Mouse (Mus musculus) gastrocnemius, adult 2 months (tissue): ENCODE measurements at regions not wholly inside any gene's neighbourhood (a gene's known extent, or its start where the extent isn't known, plus 50 kb on each side); places are given as distances from the start of the nearest gene placed in this dataset.
A peak's percentile ranks its signal among the peaks of the same experiment; 100 is the strongest.

ENCODE experiments used
- DNase-seq: peaks from one replicate; pipeline ENCODE4 v3.0.0; 2022
- H3K27ac ChIP-seq: fragments of 200-600 bp; 2 replicates; pipeline ENCODE4 v1.8.1; 2022; ENCODE audit warnings: mild to moderate bottlenecking
- H3K4me3 ChIP-seq: fragments of 200-600 bp; 2 replicates; pipeline ENCODE4 v1.8.1; 2022; ENCODE audit warnings: mild to moderate bottlenecking, moderate library complexity
- CTCF ChIP-seq: fragments of 200-600 bp; IDR thresholded peaks from 2 replicates; pipeline ENCODE4 v1.8.1; 2022; ENCODE audit warnings: antibody characterized with exemption, mild to moderate bottlenecking, moderate library complexity
- intact Hi-C: fragments of 180-260 bp; cut with DNase I; formaldehyde crosslinking; loops from one replicate; pipeline ENCODE4 v1.15.1; 2025

DNA sequence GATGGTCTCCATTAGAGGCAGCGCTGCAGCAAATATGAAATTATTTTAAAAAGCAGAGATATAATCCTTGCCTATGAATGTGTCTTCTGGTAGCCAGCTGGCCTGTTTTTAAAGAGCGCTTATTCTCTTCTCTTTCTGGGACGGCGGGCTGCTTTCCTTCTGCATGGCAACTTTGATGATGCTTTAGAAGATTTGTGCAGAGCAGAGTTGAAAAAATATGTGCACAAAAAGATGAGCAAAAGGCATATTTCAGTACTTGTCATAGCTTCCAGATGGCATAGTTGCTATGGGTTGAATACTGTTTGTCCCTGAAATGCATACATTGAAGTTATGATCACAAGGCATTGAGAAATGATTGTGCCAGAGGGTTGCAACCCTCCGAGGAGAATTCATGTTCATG, 554.1 kb upstream of the Pdzrn3 start:
- intact Hi-C loops: no loop called here
- no peak for DNase-seq
- no peak for TF ChIP-seq CTCF
- no peak overlapping the region for H3K27ac ChIP-seq
- H3K4me3 ChIP-seq: no peak overlapping the region

DNA sequence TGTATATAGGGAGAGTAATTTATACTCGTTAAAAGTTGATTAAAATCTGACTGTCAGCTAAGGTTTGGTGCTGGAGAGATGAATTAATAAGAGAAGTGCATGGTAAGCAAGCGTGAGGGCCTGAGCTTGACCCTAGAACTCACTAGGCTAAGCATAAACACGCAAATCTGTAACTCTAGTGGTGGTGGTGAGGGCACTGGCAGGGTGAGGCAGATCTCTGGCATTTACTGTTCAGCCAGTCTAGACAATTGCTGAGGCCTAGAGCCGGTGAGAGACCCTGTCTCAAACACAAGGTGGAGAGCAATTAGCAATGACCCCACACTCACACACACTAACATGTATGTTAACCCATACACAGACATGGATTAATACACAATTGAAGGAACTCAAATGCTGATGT, 544.0 kb upstream of the Pdzrn3 start:
- Histone ChIP-seq H3K27ac (no peak overlapping the region), H3K4me3 (no peak overlapping the region)
- TF ChIP-seq CTCF: no peak
- intact Hi-C loops: no loop called here
- DNase-seq: no peak

- Histone ChIP-seq H3K27ac (no peak overlapping the region), H3K4me3 (no peak overlapping the region)
- intact Hi-C loops: no loop called here
- no peak for DNase-seq
- TF ChIP-seq CTCF: no peak
These were observed 543.5 kb upstream of the Pdzrn3 start for GRCm38 (mm10) chr6:101921186-101921585.

DNA sequence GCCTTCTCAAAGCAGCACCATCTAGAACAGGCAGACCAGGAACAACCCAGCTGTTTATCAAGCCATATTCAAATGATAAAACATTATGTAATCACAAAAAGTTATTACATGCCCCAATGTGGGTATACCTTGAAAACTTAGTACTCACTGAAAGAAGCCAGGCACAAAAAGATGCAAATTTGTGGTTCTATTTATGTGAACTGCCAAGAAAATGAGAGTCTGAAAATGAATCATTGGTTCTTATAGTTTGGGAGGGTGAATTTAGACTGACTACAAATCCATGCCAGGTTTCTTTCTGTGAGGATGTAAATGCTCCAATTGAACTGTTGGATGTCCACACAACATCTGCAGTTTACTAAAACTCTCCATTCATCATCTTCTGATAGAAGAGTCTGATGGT, 541.2 kb upstream of the Pdzrn3 start:
- Histone ChIP-seq H3K27ac (no peak overlapping the region), H3K4me3 (no peak overlapping the region)
- no peak for DNase-seq

DNA sequence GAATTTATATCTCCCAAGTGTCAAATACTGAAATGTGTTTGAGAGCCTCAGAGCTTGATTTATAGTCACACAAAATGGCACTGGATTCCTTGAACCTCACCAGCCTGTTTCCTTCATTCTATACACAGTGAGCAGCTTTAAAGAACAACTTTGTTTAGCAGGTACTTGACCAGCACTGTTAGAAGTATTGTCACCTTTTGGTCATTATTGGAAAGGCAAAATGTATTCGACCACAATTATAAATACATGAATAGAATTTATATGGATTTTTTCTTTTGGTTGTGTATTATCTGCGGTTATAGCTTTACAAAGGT, 527.3 kb upstream of the Pdzrn3 start:
- no peak for TF ChIP-seq CTCF
- intact Hi-C loops: no loop called here
- no peak for DNase-seq
- H3K4me3 ChIP-seq: no peak overlapping the region
- H3K27ac ChIP-seq: no peak overlapping the region

More for the DNA sequence above, 541.2 kb upstream of the Pdzrn3 start:
- intact Hi-C loops: no loop called here
- TF ChIP-seq CTCF: no peak

- TF ChIP-seq CTCF: no peak
- DNase-seq: no peak
- intact Hi-C loops: no loop called here
- Histone ChIP-seq H3K4me3 (no peak overlapping the region), H3K27ac (no peak overlapping the region)
These were observed 526.7 kb upstream of the Pdzrn3 start for GRCm38 (mm10) chr6:101904234-101905028.

DNA sequence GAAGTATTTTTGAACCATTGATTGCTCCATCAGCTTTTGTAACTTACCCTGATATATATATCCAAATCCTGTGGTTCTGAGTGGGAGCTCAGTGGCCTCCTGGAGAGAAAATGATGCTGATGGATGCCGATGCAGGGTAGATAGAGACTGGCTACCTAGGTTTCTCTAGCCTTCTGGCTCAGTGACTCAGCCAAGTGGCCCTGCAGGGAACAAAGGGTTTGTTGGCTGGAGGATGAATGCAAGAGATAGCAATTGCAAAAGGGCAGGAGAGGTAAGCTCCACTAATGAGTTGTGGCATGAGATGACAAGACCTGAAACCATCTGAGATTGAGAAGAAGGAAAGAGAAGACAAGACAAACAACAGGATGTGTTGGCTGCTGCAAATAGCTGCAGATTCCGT, 524.6 kb upstream of the Pdzrn3 start:
- DNase-seq: no peak
- Histone ChIP-seq H3K27ac (no peak overlapping the region), H3K4me3 (no peak overlapping the region)
- intact Hi-C loops: no loop called here
- TF ChIP-seq CTCF: no peak

DNA sequence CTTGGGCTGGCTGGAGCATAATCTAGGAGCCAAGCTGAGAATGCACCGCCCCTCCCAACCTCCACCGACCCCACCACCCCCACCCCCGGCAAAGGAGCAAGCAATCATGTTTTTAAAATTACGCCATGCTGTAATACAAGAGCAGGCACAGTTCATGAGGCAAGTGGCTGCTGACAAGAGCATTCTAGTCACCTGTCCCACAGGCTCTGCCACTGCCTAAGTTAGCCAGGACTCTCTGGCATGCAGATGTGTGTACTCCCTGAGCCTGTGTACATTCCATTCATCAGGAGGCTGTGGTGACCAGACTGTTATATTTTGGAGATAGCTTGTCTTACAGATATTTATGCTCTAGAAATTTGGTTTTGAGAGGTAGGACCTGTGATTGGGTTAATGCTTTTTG, 520.8 kb upstream of the Pdzrn3 start:
- H3K4me3 ChIP-seq: no peak overlapping the region
- H3K27ac ChIP-seq: no peak overlapping the region
- intact Hi-C loops: no loop called here
- no peak for TF ChIP-seq CTCF
- DNase-seq: no peak

DNA sequence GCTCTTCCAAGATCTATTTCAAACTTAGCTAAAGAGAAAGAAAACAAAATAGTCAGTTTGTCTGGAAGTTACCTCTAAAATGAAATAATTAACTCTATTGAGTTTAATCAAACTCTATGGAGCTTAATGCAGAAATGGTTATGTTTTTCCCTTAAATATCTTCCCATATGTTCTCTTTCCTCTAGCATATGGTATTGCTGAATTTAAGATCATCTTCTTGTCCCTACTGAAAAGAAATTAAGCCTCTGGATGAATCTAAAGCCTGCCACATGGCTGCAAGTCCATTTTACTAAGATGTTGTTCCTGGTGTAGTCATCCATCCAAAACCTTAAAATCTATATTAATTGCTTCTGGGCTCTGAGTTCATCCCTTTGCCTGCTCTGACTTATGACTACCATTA, 513.0 kb upstream of the Pdzrn3 start:
- Histone ChIP-seq H3K4me3 (no peak overlapping the region), H3K27ac (no peak overlapping the region)
- no peak for DNase-seq
- no peak for TF ChIP-seq CTCF
- intact Hi-C loops: no loop called here

- TF ChIP-seq CTCF: no peak
These were observed 505.2 kb upstream of the Pdzrn3 start for GRCm38 (mm10) chr6:101882938-101883337.

DNA sequence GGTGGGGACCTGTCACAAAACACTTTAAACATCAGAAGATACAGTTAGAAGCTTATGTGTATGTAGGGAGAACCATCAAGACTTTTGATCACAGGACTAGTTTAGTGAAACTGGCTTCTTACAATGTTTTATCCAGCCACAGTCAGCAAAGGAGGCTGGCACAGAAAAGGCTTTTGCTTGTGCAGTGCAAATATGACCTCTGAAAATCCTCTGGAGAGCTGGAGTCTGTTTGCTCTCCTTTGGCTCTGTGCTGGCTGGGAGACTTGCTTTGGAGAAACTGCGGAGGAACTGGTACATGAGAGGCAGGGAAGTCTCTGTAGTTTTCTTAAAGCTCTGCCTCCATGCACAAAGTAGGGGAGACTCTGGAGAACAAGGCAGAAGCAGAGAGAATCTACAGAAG, 497.2 kb upstream of the Pdzrn3 start:
- H3K27ac ChIP-seq: no peak overlapping the region
- no peak overlapping the region for H3K4me3 ChIP-seq
- TF ChIP-seq CTCF: no peak
- intact Hi-C loops: no loop called here
- no peak for DNase-seq

More at GRCm38 (mm10) chr6:101882938-101883337, 505.2 kb upstream of the Pdzrn3 start:
- no peak overlapping the region for H3K4me3 ChIP-seq
- intact Hi-C loops: no loop called here
- DNase-seq: no peak
- H3K27ac ChIP-seq: no peak overlapping the region

GRCm38 (mm10) chr6:101858895-101859294, 481.2 kb upstream of the Pdzrn3 start:
- no peak overlapping the region for H3K4me3 ChIP-seq
- H3K27ac ChIP-seq: no peak overlapping the region
- TF ChIP-seq CTCF: no peak
- no peak for DNase-seq
- intact Hi-C loops: no loop called here

- no peak for TF ChIP-seq CTCF
- Histone ChIP-seq H3K4me3 (no peak overlapping the region), H3K27ac (no peak overlapping the region)
- DNase-seq: no peak
- intact Hi-C loops: no loop called here
These were observed 463.0 kb upstream of the Pdzrn3 start for GRCm38 (mm10) chr6:101840695-101841094.

DNA sequence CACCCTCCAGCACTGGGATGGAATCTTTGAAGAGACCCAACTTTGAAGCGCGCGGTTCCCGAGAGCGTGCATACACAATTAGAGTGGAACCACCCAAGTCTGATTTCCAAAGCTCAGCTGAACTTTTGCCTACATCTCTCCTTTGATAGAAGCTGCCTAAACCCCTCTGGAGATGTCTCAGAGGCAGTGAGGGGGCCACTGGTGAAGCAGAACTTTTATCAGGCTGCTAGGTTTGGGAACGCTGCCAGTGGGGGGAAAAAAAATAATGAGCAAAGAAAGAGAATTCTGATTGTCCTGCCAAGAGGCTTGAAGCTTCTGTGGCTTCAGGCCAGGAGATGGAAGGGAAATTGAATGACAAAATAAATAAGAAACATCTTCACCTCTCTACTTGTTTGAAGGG, 459.9 kb upstream of the Pdzrn3 start:
- Histone ChIP-seq H3K4me3 (no peak overlapping the region), H3K27ac (no peak overlapping the region)
- peak; percentile 16 for DNase-seq
- intact Hi-C loops: no loop called here
- TF ChIP-seq CTCF: no peak
